Mouse (Mus musculus) lung, adult 2 months (tissue): ENCODE results near the gene Tnfrsf26.

Source experiments
- CTCF ChIP-seq: fragments of 200-500 bp; IDR thresholded peaks from 2 replicates; pipeline ENCODE4 v1.5.1; 2011; ENCODE audit warnings: mild to moderate bottlenecking, low read length, control low read depth; ENCODE audit not compliant: insufficient read depth
- POLR2A ChIP-seq: fragments of 200-500 bp; IDR thresholded peaks from 2 replicates; pipeline ENCODE4 v1.6.1; 2011; ENCODE audit warnings: low read depth, mild to moderate bottlenecking, control low read depth, low read length, borderline replicate concordance; ENCODE audit errors: extremely low read depth

GRCm38 (mm10) chr7:143624561-143624960 is 4.0 kb downstream of the Tnfrsf26 start:
- TF ChIP-seq CTCF: no peak
- no peak for TF ChIP-seq POLR2A
